Mouse (Mus musculus): ENCODE results near the gene Nav1. TPM values are rescaled to one million over a fixed set of nuclear protein-coding genes. Genes with fewer than 3 reads are reported as not detected.
A peak's percentile ranks its signal among the peaks of the same experiment; 100 is the strongest.

Gene Nav1
- polyA plus RNA-seq, 1 experiment from 2014 or later = 3.9 TPM

DNA sequence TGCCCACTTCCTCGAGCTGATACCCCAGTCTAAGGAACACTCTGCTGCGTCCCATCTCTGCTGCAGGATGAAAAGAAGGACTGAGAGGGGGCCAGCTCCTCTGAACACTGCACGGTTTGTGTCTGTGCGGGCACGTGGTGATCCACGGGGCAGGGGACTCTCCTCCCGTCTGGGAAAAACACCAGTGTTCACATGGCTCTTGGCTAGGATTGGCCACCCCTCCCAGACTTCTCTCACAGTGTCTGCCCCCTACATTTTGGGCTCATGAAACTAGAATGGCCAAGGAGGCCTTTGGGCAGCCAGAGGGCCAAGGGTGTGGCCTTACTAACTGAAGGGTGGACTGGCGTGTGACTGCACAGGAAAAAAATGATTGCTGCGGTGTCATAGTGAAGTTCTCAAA is 125.4 kb downstream of the Nav1 start:
- H3K36me3 ChIP-seq (ENCODE audit: control insufficient read depth, insufficient read depth, low read length) = no peaks in the 10 kb centered on the region
- no peak overlapping the region for H3K4me3 ChIP-seq (ENCODE audit: low read depth, low read length)
- H3K27ac ChIP-seq (replicated peaks) = no peak overlapping the region
- whole genome bisulfite sequencing = 84% methylated on average over 9 of the region's 9 CpGs
- no peak overlapping the region for H3K4me2 ChIP-seq (replicated peaks; ENCODE audit: low read depth)
- H3K9me3 ChIP-seq (ENCODE audit: control insufficient read depth, low read length) = no peaks in the 10 kb centered on the region
- DNase-seq (ENCODE audit: low spot score) (no peak), ATAC-seq (ENCODE audit: low FRiP score, low TSS enrichment) (no peak)
- H3K4me1 ChIP-seq (replicated peaks; ENCODE audit: control insufficient read depth, insufficient read depth) = no peaks in the 10 kb centered on the region
- H3K9ac ChIP-seq (ENCODE audit: low read length) = no peak overlapping the region
- TF ChIP-seq EP300 (optimal IDR thresholded peaks at IDR 0.05) (no peak), CTCF (IDR thresholded peaks at IDR 0.05; ENCODE audit: low read depth) (no peak)
- H3K27me3 ChIP-seq (ENCODE audit: control insufficient read depth, insufficient read depth, low read length) = no peaks in the 10 kb centered on the region

DNA sequence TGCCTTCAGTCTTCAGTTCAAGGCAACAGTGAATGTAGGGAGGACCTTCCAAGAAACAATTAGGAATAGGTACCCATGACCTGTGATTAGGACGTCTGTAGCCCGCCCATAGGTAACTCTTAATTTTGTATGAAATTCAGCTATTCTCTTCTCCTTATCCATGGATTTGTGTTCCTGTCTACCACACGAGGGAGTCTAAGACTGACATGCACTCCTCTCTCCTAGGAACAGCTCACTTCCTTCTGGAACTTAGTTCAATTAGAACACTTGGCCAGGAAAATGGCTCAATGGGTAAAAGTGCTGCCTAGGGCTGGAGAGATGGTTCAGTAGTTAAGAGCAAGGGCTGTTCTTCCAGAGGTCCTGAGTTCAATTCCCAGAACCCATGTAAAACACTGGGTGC is 126.3 kb downstream of the Nav1 start:
- no peaks in the 10 kb centered on the region for H3K27me3 ChIP-seq (ENCODE audit: control insufficient read depth, insufficient read depth, low read length)
- no peaks in the 10 kb centered on the region for H3K36me3 ChIP-seq (ENCODE audit: control insufficient read depth, insufficient read depth, low read length)
- H3K9me3 ChIP-seq (ENCODE audit: control insufficient read depth, low read length) = no peaks in the 10 kb centered on the region
- no peak for ATAC-seq (ENCODE audit: low FRiP score, low TSS enrichment)
- no peak overlapping the region for H3K9ac ChIP-seq (ENCODE audit: low read length)
- WGBS = 76% methylated on average over 3 of the region's 3 CpGs
- no peak overlapping the region for H3K27ac ChIP-seq (replicated peaks)
- no peak overlapping the region for H3K4me3 ChIP-seq (ENCODE audit: low read depth, low read length)
- no peaks in the 10 kb centered on the region for H3K4me1 ChIP-seq (replicated peaks; ENCODE audit: control insufficient read depth, insufficient read depth)
- TF ChIP-seq CTCF (IDR thresholded peaks at IDR 0.05; ENCODE audit: low read depth) = peak; percentile 57
- TF ChIP-seq EP300 (optimal IDR thresholded peaks at IDR 0.05) = no peak
- DNase-seq (ENCODE audit: low spot score) = no peak
- no peak overlapping the region for H3K4me2 ChIP-seq (replicated peaks; ENCODE audit: low read depth)

DNA sequence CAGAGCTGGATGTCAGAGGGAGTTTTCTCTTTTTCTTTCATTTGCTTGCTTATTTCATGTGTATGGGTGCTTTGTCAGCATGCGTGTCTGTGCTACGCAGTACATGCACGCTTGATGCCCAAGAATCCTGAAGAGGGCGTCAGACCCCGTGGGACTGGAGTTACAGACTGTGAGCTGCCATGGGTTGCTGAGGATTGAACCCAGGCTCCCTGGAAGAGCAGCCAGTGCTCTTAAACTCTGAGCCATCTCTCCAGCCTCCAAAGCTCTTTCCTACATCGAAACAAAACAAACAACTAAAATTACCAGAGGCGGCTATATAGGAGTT is 131.6 kb downstream of the Nav1 start:
- TF ChIP-seq EP300 (optimal IDR thresholded peaks at IDR 0.05) (no peak), CTCF (IDR thresholded peaks at IDR 0.05; ENCODE audit: low read depth) (no peak)
- no peak overlapping the region for H3K9ac ChIP-seq (ENCODE audit: low read length)
- no peaks in the 10 kb centered on the region; the same call in 1 of the 2 replicates for H3K36me3 ChIP-seq (ENCODE audit: control insufficient read depth, insufficient read depth, low read length)
- H3K9me3 ChIP-seq (ENCODE audit: control insufficient read depth, low read length) = no peaks in the 10 kb centered on the region
- 79% methylated on average over 7 of the region's 7 CpGs for WGBS
- no peak overlapping the region for H3K4me3 ChIP-seq (ENCODE audit: low read depth, low read length)
- DNase-seq (ENCODE audit: low spot score) (no peak), ATAC-seq (ENCODE audit: low FRiP score, low TSS enrichment) (no peak)
- H3K4me2 ChIP-seq (replicated peaks; ENCODE audit: low read depth) = no peak overlapping the region
- H3K27me3 ChIP-seq (ENCODE audit: control insufficient read depth, insufficient read depth, low read length) = no peaks in the 10 kb centered on the region
- H3K27ac ChIP-seq (replicated peaks) = no peak overlapping the region
- no peaks in the 10 kb centered on the region for H3K4me1 ChIP-seq (replicated peaks; ENCODE audit: control insufficient read depth, insufficient read depth)

DNA sequence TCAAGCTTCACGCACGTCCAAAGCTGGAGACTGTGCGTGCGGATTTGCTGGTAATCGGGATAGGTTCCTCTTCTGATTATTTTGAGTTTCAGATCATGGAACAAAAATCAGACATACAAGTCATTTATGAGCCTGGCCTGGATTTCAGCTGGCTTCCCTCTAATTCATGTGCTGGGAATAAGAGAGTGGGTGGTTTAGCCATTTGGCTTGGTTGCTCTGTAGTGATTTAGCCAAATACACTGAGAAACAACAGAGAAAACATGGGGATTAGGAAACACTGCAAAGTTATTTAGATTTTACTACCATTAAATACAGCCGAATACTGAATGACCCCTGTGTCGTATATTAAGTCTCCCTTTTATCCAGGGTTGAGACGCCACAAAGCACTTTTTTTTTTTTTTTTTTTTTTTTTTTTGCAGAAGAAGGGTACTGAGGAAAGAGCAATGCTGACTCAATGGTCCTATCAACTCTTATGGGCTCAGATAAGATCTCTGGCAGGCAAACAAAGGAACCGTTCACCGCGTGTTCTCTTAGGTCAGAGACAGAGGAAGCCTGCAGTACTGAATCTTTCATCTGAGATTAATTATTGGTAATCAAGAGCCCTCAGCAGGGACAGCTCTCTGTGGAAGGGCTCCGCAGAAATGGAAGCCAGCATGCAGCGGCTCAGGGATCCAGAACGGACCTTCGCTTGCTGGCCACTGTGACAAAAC is 132.1 kb downstream of the Nav1 start:
- Histone ChIP-seq H3K9me3 (ENCODE audit: control insufficient read depth, low read length) (no peaks in the 10 kb centered on the region), H3K4me1 (replicated peaks; ENCODE audit: control insufficient read depth, insufficient read depth) (no peaks in the 10 kb centered on the region), H3K36me3 (ENCODE audit: control insufficient read depth, insufficient read depth, low read length) (no peaks in the 10 kb centered on the region; the same call in 1 of the 2 replicates), H3K27me3 (ENCODE audit: control insufficient read depth, insufficient read depth, low read length) (no peaks in the 10 kb centered on the region), H3K4me2 (replicated peaks; ENCODE audit: low read depth) (no peak overlapping the region), H3K9ac (ENCODE audit: low read length) (no peak overlapping the region), H3K27ac (replicated peaks) (no peak overlapping the region), H3K4me3 (ENCODE audit: low read depth, low read length) (no peak overlapping the region)
- no peak for ATAC-seq (ENCODE audit: low FRiP score, low TSS enrichment)
- no peak for TF ChIP-seq CTCF (IDR thresholded peaks at IDR 0.05; ENCODE audit: low read depth)
- no peak for TF ChIP-seq EP300 (optimal IDR thresholded peaks at IDR 0.05)
- WGBS = 52% methylated on average over 15 of the region's 15 CpGs
- no peak for DNase-seq (ENCODE audit: low spot score)

GRCm38 (mm10) chr1:135472536-135472935 is 134.6 kb downstream of the Nav1 start:
- Histone ChIP-seq H3K9me3 (ENCODE audit: control insufficient read depth, low read length) (no peaks in the 10 kb centered on the region), H3K4me2 (replicated peaks; ENCODE audit: low read depth) (no peak overlapping the region), H3K9ac (ENCODE audit: low read length) (no peak overlapping the region), H3K4me1 (replicated peaks; ENCODE audit: control insufficient read depth, insufficient read depth) (no peaks in the 10 kb centered on the region), H3K27me3 (ENCODE audit: control insufficient read depth, insufficient read depth, low read length) (no peaks in the 10 kb centered on the region), H3K4me3 (ENCODE audit: low read depth, low read length) (no peak overlapping the region), H3K27ac (replicated peaks) (no peak overlapping the region), H3K36me3 (ENCODE audit: control insufficient read depth, insufficient read depth, low read length) (peaks cover 3% of the 10 kb centered on the region; the same call in 1 of the 2 replicates)
- no peak for ATAC-seq (ENCODE audit: low FRiP score, low TSS enrichment)
- no peak for DNase-seq (ENCODE audit: low spot score)
- WGBS = 50% methylated on average over 5 of the region's 5 CpGs
- TF ChIP-seq EP300 (optimal IDR thresholded peaks at IDR 0.05) (no peak), CTCF (IDR thresholded peaks at IDR 0.05; ENCODE audit: low read depth) (no peak)

- Histone ChIP-seq H3K9me3 (ENCODE audit: control insufficient read depth, low read length) (no peaks in the 10 kb centered on the region), H3K4me2 (replicated peaks; ENCODE audit: low read depth) (no peak overlapping the region), H3K36me3 (ENCODE audit: control insufficient read depth, insufficient read depth, low read length) (peaks cover 8% of the 10 kb centered on the region; the same call in 1 of the 2 replicates), H3K27me3 (ENCODE audit: control insufficient read depth, insufficient read depth, low read length) (no peaks in the 10 kb centered on the region), H3K4me3 (ENCODE audit: low read depth, low read length) (no peak overlapping the region), H3K9ac (ENCODE audit: low read length) (no peak overlapping the region), H3K27ac (replicated peaks) (no peak overlapping the region), H3K4me1 (replicated peaks; ENCODE audit: control insufficient read depth, insufficient read depth) (no peaks in the 10 kb centered on the region)
- ATAC-seq (ENCODE audit: low FRiP score, low TSS enrichment) (no peak), DNase-seq (ENCODE audit: low spot score) (no peak)
- no peak for TF ChIP-seq EP300 (optimal IDR thresholded peaks at IDR 0.05)
- TF ChIP-seq CTCF (IDR thresholded peaks at IDR 0.05; ENCODE audit: low read depth) = no peak
- WGBS = 74% methylated on average over 5 of the region's 5 CpGs
Observed at GRCm38 (mm10) chr1:135471742-135472141, 135.4 kb downstream of the Nav1 start.

Measured in stomach, postnatal 0 days (tissue).